In genomic region chr2:17422967-17423366, GRCm38 (mm10) we compare ENCODE assay signal across 8 mouse cellular contexts.
DNase-seq lines count a peak whose midpoint lies in the region; ATAC-seq and TF ChIP-seq lines count a peak whose summit lies in the region.

No protein-coding gene starts in this region.

- intact Hi-C loops in gastrocnemius, adult 2 months (cut with DNase I) = loop anchor here (10.0 kb wide), 1 partner anchor 1852 kb away; no protein-coding TSS in a partner anchor

- no peak overlapping the region for H3K4me3 ChIP-seq in gastrocnemius, adult 2 months
- no peak overlapping the region for H3K4me3 ChIP-seq in midbrain, embryonic 16.5 days (ENCODE audit: low read depth, low read length)

- no peak for DNase-seq in gastrocnemius, adult 2 months
- DNase-seq in gastrocnemius, postnatal 4 days (ENCODE audit: low spot score in 2 of 2) = no peak
- DNase-seq in right cerebral cortex, adult 18-20 months = peak; percentile 41
- DNase-seq in right cerebral cortex, postnatal 25 days = no peak
- peak; percentile 70 to 77 for DNase-seq in cerebellum, postnatal 10 days
- DNase-seq in induced T-regulatory cell, adult 2 months (ENCODE audit: low read depth) = peak; percentile 60

- TF ChIP-seq CTCF in gastrocnemius, adult 2 months (IDR thresholded peaks at IDR 0.05) = peak; percentile 77

- H3K27ac ChIP-seq in gastrocnemius, adult 2 months = no peak overlapping the region
- no peak overlapping the region for H3K27ac ChIP-seq in midbrain, embryonic 16.5 days (ENCODE audit: low read length)

- no peak overlapping the region for H3K9ac ChIP-seq in midbrain, embryonic 16.5 days (ENCODE audit: low read depth, low read length)

- ATAC-seq in midbrain, embryonic 16.5 days = peak; percentile 79
- no peak for ATAC-seq in monocyte, adult 5-6 weeks (replicated peaks; ENCODE audit: insufficient number of reproducible peaks, low FRiP score, low TSS enrichment, poor library complexity, severe bottlenecking)

- no peaks in the 10 kb centered on the region for H3K9me3 ChIP-seq in midbrain, embryonic 16.5 days (replicated peaks; ENCODE audit: control insufficient read depth, low read length, poor library complexity, severe bottlenecking)

- no peaks in the 10 kb centered on the region for H3K27me3 ChIP-seq in midbrain, embryonic 16.5 days (ENCODE audit: control insufficient read depth, insufficient read depth, low read depth, low read length)

- 5% methylated on average over 1 of the region's 1 CpGs for WGBS in midbrain, embryonic 16.5 days

- H3K4me2 ChIP-seq in midbrain, embryonic 16.5 days (ENCODE audit: low read length) = no peak overlapping the region

- no peaks in the 10 kb centered on the region for H3K36me3 ChIP-seq in midbrain, embryonic 16.5 days (ENCODE audit: control insufficient read depth, insufficient read depth, low read length)

- no peaks in the 10 kb centered on the region for H3K4me1 ChIP-seq in midbrain, embryonic 16.5 days (ENCODE audit: control insufficient read depth, insufficient read depth, low read length)

Comparison
In these comparisons a context has a peak if more than half of its experiments do, and no peak if none do; other contexts are left out.
1. DNase-seq: peak in right cerebral cortex, adult 18-20 months (single experiment), cerebellum, postnatal 10 days (2 of 2) and induced T-regulatory cell, adult 2 months (single experiment); none in gastrocnemius, adult 2 months (single experiment), gastrocnemius, postnatal 4 days (0 of 2) and right cerebral cortex, postnatal 25 days (single experiment).